Mouse (Mus musculus) spleen, adult 2 months (tissue): ENCODE data around the gene Atxn1l.

Experiments used
- CTCF ChIP-seq: fragments of 200-500 bp; IDR thresholded peaks from 2 replicates; pipeline ENCODE4 v1.5.1; 2011; ENCODE audit warnings: mild to moderate bottlenecking, inconsistent platforms; ENCODE audit not compliant: insufficient read depth, insufficient read length, insufficient replicate concordance; ENCODE audit errors: extremely low read depth
- POLR2A ChIP-seq: fragments of 200-500 bp; IDR thresholded peaks from 2 replicates; pipeline ENCODE4 v1.6.1; 2011; ENCODE audit warnings: low read depth, low read length, inconsistent platforms

- TF ChIP-seq POLR2A (no peak), CTCF (no peak)
Observed at GRCm38 (mm10) chr8:109754696-109755095, 17.2 kb upstream of the Atxn1l start.
